Mouse (Mus musculus): ENCODE measurements at regions not wholly inside any gene's neighbourhood (a gene's known extent, or its start where the extent isn't known, plus 50 kb on each side); places are given as distances from the start of the nearest gene placed in this dataset.

- no peak for TF ChIP-seq CTCF (IDR thresholded peaks at IDR 0.05; ENCODE audit: borderline replicate concordance, insufficient read depth, low read depth, low read length)
- TF ChIP-seq POLR2A (IDR thresholded peaks at IDR 0.05; ENCODE audit: borderline replicate concordance, insufficient read depth, low read length): no peak
Observed at GRCm38 (mm10) chr12:106128944-106129724, 119.1 kb downstream of the Vrk1 start.

All from cerebellum, adult 2 months (tissue).